Mouse (Mus musculus): ENCODE measurements around the gene Nptxr.
"Not testable (repeated sequence)": the region's sequence is repeated elsewhere in the genome, so short reads cannot be mapped to it uniquely, and the experiment has no call there.

The Nptxr gene

GRCm38 (mm10) chr15:79822265-79823199, 18.0 kb upstream of the Nptxr start:
- DNase-seq (ENCODE audit: low spot score): no peak

- no peak for DNase-seq (ENCODE audit: low spot score)
Observed at GRCm38 (mm10) chr15:79818325-79818724, 13.8 kb upstream of the Nptxr start.

- DNase-seq (ENCODE audit: low spot score): no peak
Observed at GRCm38 (mm10) chr15:79813666-79814258, 9.2 kb upstream of the Nptxr start.

GRCm38 (mm10) chr15:79812840-79813239, 8.3 kb upstream of the Nptxr start:
- not testable (repeated sequence) for DNase-seq (ENCODE audit: low spot score)

- DNase-seq (ENCODE audit: low spot score): no peak
Observed at GRCm38 (mm10) chr15:79810997-79811396, 6.4 kb upstream of the Nptxr start.

GRCm38 (mm10) chr15:79810061-79810460, 5.5 kb upstream of the Nptxr start:
- no peak for DNase-seq (ENCODE audit: low spot score)

GRCm38 (mm10) chr15:79808658-79809057, 4.1 kb upstream of the Nptxr start:
- no peak for DNase-seq (ENCODE audit: low spot score)

- no peak for DNase-seq (ENCODE audit: low spot score)
Observed at GRCm38 (mm10) chr15:79808114-79808513, 3.5 kb upstream of the Nptxr start.

GRCm38 (mm10) chr15:79807050-79807449, 2.5 kb upstream of the Nptxr start:
- no peak for DNase-seq (ENCODE audit: low spot score)

GRCm38 (mm10) chr15:79805246-79805645, 680 bp upstream of the Nptxr start:
- no peak for DNase-seq (ENCODE audit: low spot score)

- DNase-seq (ENCODE audit: low spot score): no peak
Observed at GRCm38 (mm10) chr15:79803533-79804351, 824 bp downstream of the Nptxr start.

GRCm38 (mm10) chr15:79802304-79802703, 2.3 kb downstream of the Nptxr start:
- no peak for DNase-seq (ENCODE audit: low spot score)

- no peak for DNase-seq (ENCODE audit: low spot score)
Observed at GRCm38 (mm10) chr15:79801646-79802045, 2.9 kb downstream of the Nptxr start.

- no peak for DNase-seq (ENCODE audit: low spot score)
Observed at GRCm38 (mm10) chr15:79800701-79801100, 3.9 kb downstream of the Nptxr start.

GRCm38 (mm10) chr15:79798591-79798990, 6.0 kb downstream of the Nptxr start:
- no peak for DNase-seq (ENCODE audit: low spot score)

- no peak for DNase-seq (ENCODE audit: low spot score)
Observed at GRCm38 (mm10) chr15:79797680-79798079, 6.9 kb downstream of the Nptxr start.

- DNase-seq (ENCODE audit: low spot score): no peak
Observed at GRCm38 (mm10) chr15:79797096-79797495, 7.5 kb downstream of the Nptxr start.

GRCm38 (mm10) chr15:79796256-79796655, 8.3 kb downstream of the Nptxr start:
- no peak for DNase-seq (ENCODE audit: low spot score)

GRCm38 (mm10) chr15:79794173-79794572, 10.4 kb downstream of the Nptxr start:
- no peak for DNase-seq (ENCODE audit: low spot score)

- no peak for DNase-seq (ENCODE audit: low spot score)
Observed at GRCm38 (mm10) chr15:79793076-79793475, 11.5 kb downstream of the Nptxr start.

- no peak for DNase-seq (ENCODE audit: low spot score)
Observed at GRCm38 (mm10) chr15:79792455-79792854, 12.1 kb downstream of the Nptxr start.

GRCm38 (mm10) chr15:79791502-79791901, 13.1 kb downstream of the Nptxr start:
- DNase-seq (ENCODE audit: low spot score): peak; percentile 31

Data from lung, postnatal 25 days (tissue).